Mouse (Mus musculus) erythroblast, embryonic 14.5 days (primary cell): Measurements from ENCODE around the gene Pax5.

ENCODE experiments used
- GATA1 ChIP-seq: IDR thresholded peaks from 2 replicates; pipeline ENCODE4 v1.6.1; 2012; ENCODE audit warnings: low read length, inconsistent platforms, mixed read lengths
- TAL1 ChIP-seq: IDR thresholded peaks from 3 replicates; pipeline ENCODE4 v1.6.1; 2012; ENCODE audit warnings: low read length, inconsistent platforms, mixed read lengths

DNA sequence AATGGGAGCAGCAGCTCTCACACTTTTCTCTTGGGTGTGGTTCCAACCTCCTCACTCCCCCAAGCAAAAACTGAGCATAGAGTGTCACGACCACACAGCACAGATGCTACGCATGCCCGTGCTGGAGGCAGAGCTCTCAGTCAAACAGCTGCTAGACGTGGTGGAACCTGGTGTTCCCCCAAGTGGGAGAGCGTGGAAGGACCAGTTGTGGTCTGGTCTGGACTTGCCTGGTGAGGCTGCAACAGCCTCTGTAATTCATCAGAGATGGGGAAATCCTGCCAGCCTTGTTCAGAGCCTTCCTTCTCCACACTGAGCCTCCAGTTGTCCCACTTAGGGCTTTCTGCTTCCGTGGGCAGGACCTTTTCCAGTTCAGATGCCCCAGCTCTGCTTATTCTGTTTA is 80.2 kb downstream of the Pax5 start:
- no peak for TF ChIP-seq GATA1
- no peak for TF ChIP-seq TAL1
